Mouse (Mus musculus) megakaryocyte progenitor cell, adult 5-6 weeks (primary cell): ENCODE data around the gene Hspbap1. TPM values are rescaled to one million over a fixed set of nuclear protein-coding genes. Genes with fewer than 3 reads are reported as not detected.

Experiments used
- ATAC-seq: replicated peaks from 2 replicates; pipeline ENCODE4 v1.8.0; 2016; ENCODE audit warnings: mild to moderate bottlenecking, moderate TSS enrichment, inconsistent platforms; ENCODE audit not compliant: poor library complexity
- total RNA-seq, 2 experiments: library from RNA; stranded (forward) in 1 of 2; stranded (reverse) in 1 of 2; fragments of 157-497, 149-512 nt in 1 of 2; fragments of 200-1000 nt in 1 of 2; gene quantifications; 2 replicates each; pipeline versions ENCODE4 v1.2.3 to v1.2.4; 2015 to 2017

Gene Hspbap1
- total RNA-seq, 2 experiments from 2014 or later = 3.6 to 4.1 TPM

DNA sequence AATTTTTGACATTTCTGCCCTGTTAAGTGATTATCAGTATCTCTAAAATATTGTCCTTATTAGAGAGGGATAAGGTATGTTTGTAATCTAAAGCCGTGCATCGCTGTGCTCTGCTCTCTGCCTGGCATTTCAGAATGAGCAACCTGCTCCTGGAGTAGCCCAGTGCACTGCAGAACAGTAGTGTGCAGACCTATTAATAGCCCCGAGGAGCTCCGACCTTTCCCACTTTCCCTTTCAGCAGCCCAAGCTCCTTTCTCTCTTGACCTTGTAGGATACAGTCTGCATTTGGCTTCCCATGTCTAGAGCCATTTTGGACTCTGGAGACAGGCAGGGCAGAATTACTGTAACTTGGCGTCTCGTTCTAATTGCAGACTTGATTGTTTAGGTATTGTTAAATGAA is 18.2 kb downstream of the Hspbap1 start:
- ATAC-seq = no peak

GRCm38 (mm10) chr16:35791962-35792521 is 21.9 kb downstream of the Hspbap1 start:
- ATAC-seq = no peak

- no peak for ATAC-seq
Observed at GRCm38 (mm10) chr16:35802163-35802562, 32.0 kb downstream of the Hspbap1 start.

GRCm38 (mm10) chr16:35803723-35804122 is 33.5 kb downstream of the Hspbap1 start:
- no peak for ATAC-seq

- peak; percentile 81 for ATAC-seq
Observed at GRCm38 (mm10) chr16:35806973-35807662, 36.9 kb downstream of the Hspbap1 start.

DNA sequence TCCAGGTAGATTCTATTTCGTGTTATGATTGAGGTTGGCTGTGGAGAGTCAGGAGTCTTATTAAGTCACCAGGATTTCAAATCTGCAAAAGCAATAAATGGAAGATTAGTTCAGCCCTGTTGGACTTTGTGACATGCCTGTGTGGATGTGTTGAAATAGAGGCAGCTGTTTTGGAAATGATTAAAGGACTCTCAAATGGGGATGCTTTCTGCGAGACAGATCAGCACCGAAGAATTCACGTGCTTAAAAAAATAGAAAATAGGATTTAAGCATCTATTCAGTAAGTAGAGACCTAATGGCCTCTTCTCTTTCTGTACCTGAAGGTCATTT is 37.5 kb downstream of the Hspbap1 start:
- ATAC-seq = no peak

- ATAC-seq = peak; percentile 23; the same call in 1 of the 2 replicates
Observed at GRCm38 (mm10) chr16:35808838-35809237, 38.7 kb downstream of the Hspbap1 start.

DNA sequence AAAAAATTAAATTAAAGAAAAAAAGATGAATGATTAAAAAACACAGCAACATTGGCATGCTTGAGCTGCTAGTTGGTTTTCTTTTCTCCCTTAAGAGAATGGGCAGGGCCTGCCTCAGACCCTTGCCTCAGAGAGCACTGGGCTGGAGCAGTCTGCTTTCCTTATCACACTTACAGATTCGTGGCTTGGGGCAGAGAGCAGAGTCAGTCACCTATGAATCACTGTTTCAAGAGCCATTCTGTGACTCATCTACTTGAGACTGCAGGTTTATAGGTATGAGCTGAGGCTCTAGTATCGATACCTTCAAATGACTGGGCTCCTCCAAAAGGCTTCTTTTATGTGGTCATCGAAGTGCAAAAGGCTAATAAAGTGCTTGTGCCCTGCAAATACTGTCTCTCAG is 42.9 kb downstream of the Hspbap1 start:
- ATAC-seq = no peak

DNA sequence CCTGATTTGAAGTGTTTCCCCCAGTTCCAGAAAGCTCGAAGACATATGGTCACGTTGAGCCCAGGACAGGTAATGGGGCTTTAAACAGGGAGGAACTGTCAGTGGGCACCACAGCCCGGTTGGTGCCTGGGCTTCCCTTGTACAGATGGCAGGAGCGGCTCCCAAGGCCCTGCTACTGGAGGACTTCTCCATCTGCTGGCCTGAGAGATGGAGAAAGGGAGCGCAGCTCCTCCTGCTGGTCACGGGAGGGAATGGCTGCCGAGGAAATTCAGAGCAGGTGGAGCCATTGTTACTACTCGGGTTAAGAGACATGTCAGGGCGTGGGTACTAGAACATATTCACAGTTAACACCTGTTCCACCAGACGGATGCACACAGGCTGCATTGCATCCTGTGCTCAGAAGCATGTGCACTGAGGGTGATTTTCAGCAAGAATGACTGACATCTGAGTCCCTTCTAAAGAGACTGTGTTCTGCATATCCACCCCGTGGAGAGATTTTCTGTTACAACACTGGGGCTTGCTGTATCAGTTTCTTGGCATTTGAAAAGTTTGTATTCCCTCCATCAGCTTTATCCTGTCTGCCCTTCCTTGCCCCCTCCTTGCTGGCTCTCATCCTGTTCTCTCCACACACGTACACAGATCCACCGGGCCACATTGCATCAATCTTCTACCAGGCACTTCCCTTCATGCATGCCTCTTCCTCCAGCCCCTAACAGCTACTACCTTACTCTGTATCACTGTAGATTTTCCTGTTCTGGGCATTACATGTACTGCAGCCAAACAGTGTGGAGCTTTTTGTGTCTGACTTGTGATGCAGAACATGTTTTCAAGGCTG is 47.3 kb downstream of the Hspbap1 start:
- peak; percentile 99 for ATAC-seq

DNA sequence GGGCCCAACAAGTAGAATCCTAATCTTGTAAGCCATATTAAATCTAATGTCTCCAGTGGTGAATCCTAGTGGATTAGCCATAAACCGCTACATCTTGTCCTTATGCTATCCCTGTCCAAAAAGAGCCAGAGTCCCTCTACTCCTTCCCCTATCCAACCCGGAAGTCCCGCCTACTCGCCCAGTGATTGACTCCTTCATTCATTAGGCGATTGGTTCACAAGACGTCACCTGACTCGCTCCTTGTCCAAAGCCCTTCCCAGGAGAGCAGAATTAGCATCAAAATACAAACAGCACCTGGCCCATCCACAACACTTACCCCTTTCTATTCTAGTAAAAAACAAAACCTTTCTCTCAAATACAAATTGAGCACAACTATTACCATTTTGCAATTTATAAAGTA is 59.8 kb downstream of the Hspbap1 start:
- ATAC-seq = no peak

- no peak for ATAC-seq
Observed at GRCm38 (mm10) chr16:35832926-35833325, 62.8 kb downstream of the Hspbap1 start.

- ATAC-seq = no peak
Observed at GRCm38 (mm10) chr16:35834653-35835052, 64.5 kb downstream of the Hspbap1 start.

DNA sequence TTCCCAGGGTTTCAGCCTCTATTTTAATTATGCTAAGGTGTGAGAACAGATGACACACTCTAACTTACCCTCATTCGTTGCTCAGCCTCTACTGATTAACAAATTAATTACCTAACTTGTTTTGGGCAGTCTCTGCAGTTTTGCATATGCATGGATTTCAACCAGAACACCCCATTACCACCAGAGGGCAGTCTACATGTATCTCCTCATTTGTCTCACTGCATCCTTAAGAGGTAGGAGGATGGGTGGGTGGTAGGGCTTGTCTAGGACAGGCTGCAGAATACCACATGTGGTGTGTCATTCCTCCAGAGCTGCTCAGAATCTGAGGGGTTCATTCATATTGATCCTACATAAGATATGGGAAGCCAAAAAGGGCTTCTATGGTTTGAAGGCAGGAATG is 69.5 kb downstream of the Hspbap1 start:
- ATAC-seq = peak; percentile 93

DNA sequence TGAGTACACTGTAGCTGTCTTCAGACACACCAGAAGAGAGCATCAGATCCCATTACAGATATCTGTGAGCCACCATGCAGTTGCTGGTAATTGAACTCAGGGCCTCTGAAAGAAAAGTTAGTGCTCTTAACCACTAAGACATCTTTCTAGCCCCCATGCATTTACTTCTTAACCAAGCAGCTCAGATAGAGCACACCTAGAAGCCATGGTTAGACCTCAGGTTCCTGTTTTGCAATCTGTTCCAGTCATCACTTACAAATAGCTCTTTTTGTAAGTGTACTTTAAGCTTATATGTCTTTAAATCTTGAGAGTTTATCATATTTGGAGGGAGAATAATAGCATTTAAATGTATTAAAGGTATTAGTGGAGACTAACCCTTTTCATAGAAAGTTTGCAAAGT is 77.0 kb downstream of the Hspbap1 start:
- ATAC-seq = no peak

GRCm38 (mm10) chr16:35855846-35856245 is 85.7 kb downstream of the Hspbap1 start:
- ATAC-seq = no peak

DNA sequence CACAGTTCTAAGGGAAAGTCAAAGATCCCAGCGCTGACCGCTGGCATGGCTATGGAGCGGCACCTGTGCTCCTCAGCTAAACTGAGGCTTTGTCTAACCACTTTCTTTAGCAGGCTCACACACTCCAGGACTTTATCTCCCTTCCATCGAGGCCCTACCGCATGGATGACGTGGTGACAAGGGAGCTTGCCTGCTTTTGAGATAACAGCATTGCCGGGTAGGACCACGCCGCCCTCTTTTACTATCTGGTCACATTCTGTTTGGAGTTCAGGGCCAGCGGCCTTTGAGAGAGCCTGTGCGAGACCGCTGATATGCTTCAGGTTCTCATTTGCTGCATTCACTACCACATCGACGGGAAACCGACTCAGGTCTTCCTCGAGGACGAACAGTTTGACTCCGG is 86.6 kb downstream of the Hspbap1 start:
- ATAC-seq = peak; percentile 99

DNA sequence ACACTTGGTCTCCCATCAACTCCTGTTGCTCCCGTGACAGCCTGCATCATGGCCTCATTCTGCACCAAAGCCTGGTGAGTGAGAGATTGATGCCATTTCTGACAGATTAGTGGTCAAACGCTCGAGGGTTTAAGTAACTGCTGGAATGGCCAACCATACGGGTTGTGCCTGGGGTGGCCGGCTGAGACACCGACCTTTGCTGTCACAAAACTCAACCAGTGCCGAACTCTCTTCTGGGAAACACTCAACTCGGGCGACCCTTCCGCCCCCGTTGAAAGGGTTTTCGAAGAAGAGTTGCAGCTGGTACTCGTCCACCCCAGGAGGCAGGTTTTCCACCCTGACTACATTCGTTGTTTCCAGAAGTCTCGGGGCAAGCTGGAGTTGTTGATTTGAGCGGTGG is 90.1 kb downstream of the Hspbap1 start:
- ATAC-seq = no peak

- ATAC-seq = peak; percentile 48; the same call in 1 of the 2 replicates
Observed at GRCm38 (mm10) chr16:35862057-35862456, 91.9 kb downstream of the Hspbap1 start.

- ATAC-seq = no peak
Observed at GRCm38 (mm10) chr16:35867726-35868125, 97.6 kb downstream of the Hspbap1 start.

DNA sequence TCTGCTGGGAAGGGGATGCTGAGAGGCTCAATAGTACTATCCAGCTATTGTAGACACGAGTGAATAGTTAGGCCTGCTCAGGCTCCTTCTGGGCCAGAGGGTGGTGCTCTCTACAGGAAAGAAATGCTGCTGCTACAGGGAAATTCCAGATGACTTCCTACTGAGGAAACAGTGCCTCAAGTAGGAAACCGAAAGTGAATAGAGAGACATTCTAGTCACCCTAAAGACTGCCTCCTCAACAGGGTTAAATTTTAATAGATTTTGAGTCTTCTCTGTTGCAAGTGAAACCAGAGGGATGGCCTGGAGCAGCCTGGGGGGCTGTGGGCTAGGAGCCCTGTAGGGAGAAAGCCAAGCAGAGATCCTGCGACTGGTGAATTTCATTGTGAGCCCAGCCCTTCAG is 99.0 kb downstream of the Hspbap1 start:
- ATAC-seq = peak; percentile 23

DNA sequence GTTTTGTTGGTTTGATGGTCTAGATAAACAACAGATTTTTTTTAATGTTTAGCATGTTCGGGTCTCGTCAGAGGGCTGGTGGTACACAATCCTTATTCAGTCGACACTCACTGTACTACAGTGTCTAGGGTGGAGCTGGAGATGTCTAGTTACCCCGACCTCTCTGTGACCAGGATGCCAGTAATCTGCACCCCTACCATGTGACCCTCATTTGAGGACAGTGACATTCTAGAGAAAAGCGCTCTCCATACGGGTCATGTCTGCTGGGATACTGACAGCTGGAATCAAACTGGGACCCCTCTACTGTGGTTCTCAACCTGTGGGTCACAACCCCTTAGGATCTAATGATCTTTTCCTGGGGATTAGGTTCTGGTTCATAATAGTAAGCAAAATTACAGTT is 99.5 kb downstream of the Hspbap1 start:
- no peak for ATAC-seq

DNA sequence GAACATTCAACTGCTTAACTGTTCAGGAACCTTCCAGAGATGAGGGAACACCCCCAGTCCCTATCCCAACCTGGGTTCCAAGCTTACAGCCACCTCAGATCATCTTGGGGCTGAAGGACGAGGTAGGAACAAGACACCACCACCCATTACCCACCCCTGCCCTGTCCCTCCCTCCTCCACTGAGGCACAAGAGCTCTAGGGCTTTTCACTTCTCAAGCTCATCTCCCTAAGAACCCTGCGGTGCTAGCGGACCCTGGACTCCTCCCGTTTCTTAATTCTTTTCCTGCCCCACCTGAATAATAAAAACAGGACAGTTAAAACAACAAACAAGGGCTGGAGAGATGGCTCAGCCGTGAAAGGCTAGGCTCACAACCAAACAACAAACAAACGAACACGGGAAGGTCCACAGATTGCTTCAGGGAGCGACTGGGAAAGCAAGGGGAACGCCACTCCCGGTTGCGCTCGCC is 100.4 kb downstream of the Hspbap1 start:
- peak; percentile 28; the same call in 1 of the 2 replicates for ATAC-seq
